Mouse (Mus musculus): ENCODE measurements at regions not wholly inside any gene's neighbourhood (a gene's known extent, or its start where the extent isn't known, plus 50 kb on each side); places are given as distances from the start of the nearest gene placed in this dataset.

DNA sequence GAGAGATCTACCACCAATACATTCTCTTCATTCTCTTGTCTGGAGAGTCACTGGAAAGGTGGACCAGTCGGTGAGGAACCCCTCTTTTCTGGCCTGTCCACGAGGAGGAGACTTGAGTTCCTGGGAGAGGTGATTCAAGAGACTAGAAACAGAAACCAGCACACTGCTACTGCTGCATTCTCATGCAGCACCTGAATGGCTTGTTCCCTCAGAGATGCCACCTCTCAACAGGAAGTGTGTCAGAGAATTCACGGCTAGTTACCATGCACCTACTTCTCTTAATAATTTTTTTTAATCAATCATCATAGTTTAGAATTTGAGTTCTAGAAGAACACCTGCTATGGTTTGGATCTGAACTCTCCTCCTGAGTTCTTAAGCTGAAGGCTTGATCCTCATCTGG lies 52.0 kb upstream of the Dynlrb2 start:
- ATAC-seq (replicated peaks; ENCODE audit: poor library complexity): no peak

GRCm38 (mm10) chr8:116451397-116451796 lies 53.4 kb upstream of the Dynlrb2 start:
- no peak for ATAC-seq (replicated peaks; ENCODE audit: poor library complexity)

- ATAC-seq (replicated peaks; ENCODE audit: poor library complexity): no peak
These were observed 57.3 kb upstream of the Dynlrb2 start for GRCm38 (mm10) chr8:116447452-116447851.

DNA sequence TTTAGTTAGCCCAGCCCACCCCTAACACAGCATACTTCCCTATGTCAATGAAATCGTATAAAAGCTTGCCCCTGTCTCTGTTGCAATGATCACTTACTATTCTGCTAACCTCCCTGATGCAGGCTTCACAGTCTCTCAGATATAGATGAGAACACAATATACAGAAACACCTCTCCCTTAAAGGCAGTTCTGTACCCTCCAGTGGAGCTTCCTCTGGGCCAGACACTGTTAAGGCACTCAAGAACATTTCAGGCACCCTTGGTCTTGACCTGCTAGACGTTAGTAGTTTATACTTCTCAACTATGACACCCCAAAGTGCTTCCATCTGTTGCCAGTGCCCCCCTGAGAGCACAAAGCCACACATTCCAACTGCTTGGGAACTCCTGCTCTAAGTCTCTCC lies 61.9 kb upstream of the Dynlrb2 start:
- ATAC-seq (replicated peaks; ENCODE audit: poor library complexity): no peak

- peak; percentile 97 for ATAC-seq (replicated peaks; ENCODE audit: poor library complexity)
These were observed 65.9 kb upstream of the Dynlrb2 start for GRCm38 (mm10) chr8:116438895-116439294.

- no peak for ATAC-seq (replicated peaks; ENCODE audit: poor library complexity)
These were observed 69.3 kb upstream of the Dynlrb2 start for GRCm38 (mm10) chr8:116435268-116435980.

DNA sequence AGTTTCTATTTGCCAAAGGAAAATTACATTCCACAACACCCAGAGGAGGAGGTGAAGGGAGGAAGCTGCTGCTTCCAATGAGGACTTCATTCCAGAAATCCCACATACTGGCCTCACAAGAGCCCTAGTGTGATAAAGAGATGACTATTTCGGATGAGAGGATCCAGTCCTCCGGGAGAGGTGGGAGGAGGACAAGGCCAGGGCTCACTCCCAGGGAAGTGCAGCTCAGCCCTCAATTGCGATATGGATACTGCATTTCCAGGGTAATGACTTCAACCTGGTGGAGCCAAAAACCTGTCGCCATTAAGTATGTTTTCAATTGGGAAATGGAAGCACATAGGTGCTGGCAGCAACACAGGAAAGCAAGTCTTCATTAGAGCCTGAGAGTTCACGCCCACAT lies 74.7 kb upstream of the Dynlrb2 start:
- ATAC-seq (replicated peaks; ENCODE audit: poor library complexity): no peak

GRCm38 (mm10) chr8:116429649-116430048 lies 75.1 kb upstream of the Dynlrb2 start:
- no peak for ATAC-seq (replicated peaks; ENCODE audit: poor library complexity)

DNA sequence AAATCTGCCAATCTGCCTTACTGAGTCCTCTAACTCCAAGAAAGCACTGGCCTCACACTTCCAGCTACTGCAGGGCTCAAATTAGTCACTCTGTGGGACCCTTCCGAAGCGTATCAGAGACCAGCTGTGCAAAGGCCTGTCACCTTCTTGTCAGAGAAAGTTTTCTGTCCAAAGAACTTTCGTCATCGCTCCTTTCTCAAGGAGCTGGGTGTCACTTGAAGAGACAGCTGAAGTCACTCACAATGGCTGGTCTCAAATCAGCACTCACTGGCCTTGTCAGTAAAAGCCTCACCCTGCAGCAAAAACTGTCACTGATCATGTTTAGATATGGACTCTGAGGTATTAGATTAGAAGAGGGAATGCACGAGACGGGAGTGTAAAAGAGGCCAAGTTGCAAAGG lies 81.9 kb upstream of the Dynlrb2 start:
- ATAC-seq (replicated peaks; ENCODE audit: poor library complexity): no peak

DNA sequence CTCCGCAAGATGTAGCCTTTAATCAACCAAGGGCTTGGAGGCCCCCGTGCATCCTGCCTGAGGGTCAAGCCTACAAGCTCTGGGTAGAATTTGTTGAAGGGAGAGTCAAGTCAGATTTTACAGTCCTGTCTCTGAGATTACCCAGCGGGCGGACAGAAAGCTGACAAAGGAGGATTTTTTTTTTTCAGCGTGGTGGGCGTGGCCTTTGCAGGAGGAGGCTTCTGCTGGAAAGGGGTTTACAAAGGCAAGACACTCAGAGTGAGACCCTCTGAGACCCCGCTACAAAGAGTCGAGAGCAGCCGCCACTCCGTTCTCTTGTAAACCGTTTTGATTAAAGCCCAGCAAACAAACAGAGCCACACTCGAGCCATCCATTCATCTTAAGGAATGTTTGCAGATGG lies 92.1 kb upstream of the Dynlrb2 start:
- no peak for ATAC-seq (replicated peaks; ENCODE audit: poor library complexity)

GRCm38 (mm10) chr8:116410041-116410440 lies 94.7 kb upstream of the Dynlrb2 start:
- ATAC-seq (replicated peaks; ENCODE audit: poor library complexity): no peak

DNA sequence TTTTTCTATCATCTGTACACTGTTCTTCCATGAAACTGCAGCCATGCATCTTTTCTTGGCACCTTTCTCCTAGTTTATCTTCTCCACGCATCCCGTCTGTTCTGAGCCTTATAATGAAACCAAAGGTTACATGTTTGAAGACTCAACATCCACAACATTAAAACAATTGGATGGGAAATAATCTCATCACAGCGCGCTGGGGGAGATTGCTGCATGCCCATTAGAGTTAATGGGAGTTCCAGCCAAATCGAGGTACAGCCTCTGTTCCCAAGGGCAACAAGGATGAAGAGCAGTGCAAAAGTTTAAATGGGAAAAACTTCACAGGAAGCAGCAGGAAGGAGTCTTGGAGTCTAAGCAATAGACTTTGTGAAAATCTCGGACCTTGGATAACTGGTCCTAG lies 95.8 kb upstream of the Dynlrb2 start:
- ATAC-seq (replicated peaks; ENCODE audit: poor library complexity): no peak

- ATAC-seq (replicated peaks; ENCODE audit: poor library complexity): no peak
These were observed 100.2 kb upstream of the Dynlrb2 start for GRCm38 (mm10) chr8:116404571-116404970.

DNA sequence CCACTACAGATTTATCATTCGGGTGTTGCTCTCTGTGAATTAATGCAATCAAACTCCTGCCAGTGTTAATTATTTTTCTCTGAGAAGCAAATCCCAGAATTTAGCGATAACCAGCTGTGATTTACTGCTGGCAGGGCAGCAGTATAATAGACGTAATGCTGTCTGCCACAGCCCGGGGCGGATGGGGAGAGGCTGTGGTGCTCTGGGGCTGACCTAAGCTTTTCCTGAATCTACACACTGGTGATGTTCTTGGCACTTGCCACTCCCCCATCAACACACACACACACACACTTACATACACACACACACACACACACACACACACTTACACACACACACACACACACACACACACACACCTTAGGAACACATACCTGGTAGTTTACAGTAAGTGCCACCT lies 101.4 kb upstream of the Dynlrb2 start:
- ATAC-seq (replicated peaks; ENCODE audit: poor library complexity): no peak

DNA sequence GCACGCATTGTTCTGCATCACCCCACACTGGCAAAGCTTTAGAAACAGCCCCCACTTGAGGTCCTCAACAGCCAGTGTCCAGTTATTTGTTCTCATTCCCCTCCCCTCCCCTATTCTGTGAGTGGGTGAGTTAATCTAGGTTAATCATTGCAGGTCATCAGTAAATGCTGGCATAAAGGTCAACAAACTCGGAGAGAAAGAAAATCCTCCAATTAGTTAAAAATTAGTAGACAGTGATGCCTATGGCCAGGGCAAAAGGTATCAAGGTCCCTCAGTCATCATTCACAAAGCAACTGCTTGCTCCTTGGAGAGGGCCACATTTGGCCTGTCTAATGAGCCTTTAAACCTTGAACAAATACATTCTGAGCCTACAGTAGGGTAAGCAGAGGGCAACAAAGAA lies 105.3 kb upstream of the Dynlrb2 start:
- ATAC-seq (replicated peaks; ENCODE audit: poor library complexity): no peak

GRCm38 (mm10) chr8:116398565-116399205 lies 106.1 kb upstream of the Dynlrb2 start:
- no peak for ATAC-seq (replicated peaks; ENCODE audit: poor library complexity)

GRCm38 (mm10) chr8:116385193-116385955 lies 119.4 kb upstream of the Dynlrb2 start:
- no peak for ATAC-seq (replicated peaks; ENCODE audit: poor library complexity)

- no peak for ATAC-seq (replicated peaks; ENCODE audit: poor library complexity)
These were observed 120.2 kb upstream of the Dynlrb2 start for GRCm38 (mm10) chr8:116384418-116385089.

DNA sequence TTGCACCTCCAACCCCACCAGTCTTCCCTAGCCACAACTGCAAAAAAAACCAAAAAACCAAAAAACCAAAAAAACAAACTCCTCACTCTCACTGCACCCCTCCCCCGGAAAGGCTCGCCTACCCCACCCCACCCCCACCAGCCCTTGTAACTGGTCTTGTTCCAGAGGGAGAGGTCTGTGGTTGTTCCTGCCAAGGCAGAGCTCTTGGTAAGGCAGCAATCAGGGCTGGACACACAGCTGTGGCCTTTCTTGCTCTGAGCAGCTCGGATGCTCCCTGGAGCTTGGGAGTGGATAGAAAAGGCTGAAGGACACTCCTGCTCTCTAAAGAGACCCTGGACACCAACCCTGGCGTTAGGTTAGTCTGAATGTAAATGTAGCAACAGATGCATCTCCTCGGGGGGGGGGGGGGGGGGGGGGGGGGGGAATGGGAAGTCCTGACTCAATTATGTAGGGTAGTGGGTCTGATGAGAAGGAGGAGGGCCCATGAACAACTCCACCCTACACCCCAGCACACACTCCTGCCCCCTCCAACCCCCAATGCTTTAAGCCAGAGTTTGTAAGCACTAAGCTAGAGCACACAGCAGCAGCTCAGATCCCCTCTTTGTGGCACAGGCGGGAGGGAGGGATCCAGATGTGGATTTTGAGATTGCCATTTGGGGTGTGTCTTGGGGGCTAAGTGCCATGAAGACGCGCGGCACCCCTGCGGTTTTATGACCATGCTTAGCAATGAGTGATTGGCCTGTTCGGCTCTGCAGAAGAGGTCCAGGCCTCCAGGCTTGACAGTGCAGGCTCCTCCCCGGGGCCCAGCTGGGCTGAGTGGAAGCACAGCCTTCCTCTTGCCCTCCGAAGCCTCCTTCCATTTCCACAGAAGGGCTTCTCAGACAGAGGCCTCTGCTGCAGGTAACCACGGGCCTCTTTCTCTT lies 121.0 kb upstream of the Dynlrb2 start:
- no peak for ATAC-seq (replicated peaks; ENCODE audit: poor library complexity)

GRCm38 (mm10) chr8:116383036-116383435 lies 121.7 kb upstream of the Dynlrb2 start:
- ATAC-seq (replicated peaks; ENCODE audit: poor library complexity): no peak
